Mouse (Mus musculus) naive thymus-derived CD4-positive, alpha-beta T cell, adult 2 months (primary cell): ENCODE measurements around the gene Kpna1.
A peak's percentile ranks its signal among the peaks of the same experiment; 100 is the strongest.
"Not testable (repeated sequence)": the region's sequence is repeated elsewhere in the genome, so short reads cannot be mapped to it uniquely, and the experiment has no call there.

ENCODE experiments used
- DNase-seq: peaks from one replicate; pipeline ENCODE4 v3.0.0-alpha.2; 2011; ENCODE audit warnings: low read depth

The Kpna1 gene

GRCm38 (mm10) chr16:35992391-35992790 is 13.8 kb downstream of the Kpna1 start:
- no peak for DNase-seq

DNA sequence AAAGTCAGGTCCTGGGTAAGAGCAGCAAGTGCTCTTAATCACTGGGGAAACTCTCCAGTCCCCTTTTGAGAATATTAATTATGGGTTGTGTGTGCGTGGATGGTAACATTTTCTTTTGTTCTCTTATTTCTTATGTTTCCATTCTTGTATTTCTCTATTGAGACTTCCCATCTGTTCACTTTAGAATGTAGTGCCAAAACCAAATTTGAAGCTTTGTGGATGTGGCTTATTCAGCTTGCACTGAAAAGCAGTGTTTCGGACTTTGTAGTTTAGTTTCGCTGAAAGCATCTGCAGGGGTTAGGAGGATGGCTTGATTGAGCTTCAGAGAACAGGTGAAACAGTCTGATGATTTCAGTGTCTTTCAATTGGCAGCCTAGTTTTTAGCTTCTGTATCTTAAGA is 14.8 kb downstream of the Kpna1 start:
- DNase-seq: no peak

DNA sequence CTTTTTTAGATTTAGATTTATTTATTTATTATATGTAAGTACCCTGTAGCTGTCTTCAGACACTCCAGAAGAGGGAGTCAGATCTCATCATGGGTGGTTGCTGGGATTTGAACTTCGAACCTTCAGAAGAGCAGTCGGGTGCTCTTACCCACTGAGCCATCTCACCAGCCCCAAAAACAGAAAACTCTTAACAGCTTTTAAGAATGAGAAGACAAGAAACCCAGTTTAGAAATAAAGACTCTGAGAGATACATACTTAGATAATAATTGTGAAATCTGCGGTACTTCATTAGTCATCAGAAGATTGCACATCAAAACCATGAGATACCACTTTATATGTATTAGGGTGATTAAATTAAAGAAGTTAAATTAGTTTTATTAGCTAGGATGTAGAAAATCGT is 20.3 kb downstream of the Kpna1 start:
- DNase-seq: not testable (repeated sequence)

DNA sequence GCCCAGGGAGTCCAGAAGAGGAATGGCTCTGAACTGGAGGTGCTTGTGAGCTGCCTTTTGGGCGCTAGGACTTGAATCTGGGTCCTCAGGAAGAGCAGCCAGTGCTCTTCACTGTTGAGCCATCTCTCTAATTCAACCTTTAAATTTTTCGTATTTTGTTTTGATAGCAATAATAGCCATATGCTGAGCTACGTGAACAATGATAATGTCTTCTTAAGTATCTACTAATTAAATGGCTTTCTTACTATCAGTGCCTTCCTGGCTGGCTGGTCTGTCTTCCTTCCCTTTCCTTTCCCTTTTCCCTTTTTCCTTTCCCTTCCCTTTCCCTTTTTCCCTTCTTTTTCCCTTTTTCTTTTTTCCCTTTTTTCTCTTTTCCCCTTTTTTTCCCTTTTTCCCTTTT is 29.8 kb downstream of the Kpna1 start:
- DNase-seq: no peak

DNA sequence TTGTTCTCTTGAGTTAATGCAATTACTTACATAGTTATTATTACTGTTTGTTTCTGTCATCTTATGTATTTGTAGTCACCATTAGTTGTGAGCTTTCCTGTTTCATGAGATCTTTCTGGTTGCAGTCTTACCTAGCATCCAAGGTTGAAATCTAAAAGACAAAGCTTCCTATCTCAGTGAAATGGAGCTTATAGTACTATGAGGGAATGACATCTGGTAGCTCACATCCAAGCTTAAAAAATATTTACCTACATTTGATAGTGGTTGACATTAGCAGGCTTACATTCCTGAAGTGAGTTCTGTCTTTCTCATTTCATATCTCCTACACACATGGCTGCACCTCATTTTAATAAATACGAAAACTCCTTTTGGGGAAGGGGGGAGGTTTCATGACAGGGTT is 37.8 kb downstream of the Kpna1 start:
- no peak for DNase-seq

DNA sequence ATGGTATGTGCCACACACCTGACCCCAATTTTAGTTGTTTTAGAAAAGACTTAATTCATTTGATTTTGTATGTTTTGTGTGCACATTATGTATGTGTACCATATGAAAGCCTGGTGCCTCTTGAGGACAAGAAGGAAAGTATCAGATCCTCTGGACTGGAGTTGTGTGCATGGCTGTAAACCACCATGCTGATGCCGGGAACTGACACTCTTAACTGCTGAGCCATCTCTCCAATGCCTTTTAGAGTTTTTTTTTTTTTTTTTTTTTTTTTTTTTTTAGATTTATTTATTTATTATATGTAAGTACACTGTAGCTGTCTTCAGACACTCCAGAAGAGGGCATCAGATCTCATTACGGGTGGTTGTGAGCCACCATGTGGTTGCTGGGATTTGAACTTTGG is 49.6 kb downstream of the Kpna1 start:
- not testable (repeated sequence) for DNase-seq

- peak; percentile 96 for DNase-seq
These were observed 62.4 kb downstream of the Kpna1 start, which contains the start of gene Wdr5b for GRCm38 (mm10) chr16:36040640-36041624. Gene Wdr5b, plus strand, starts transcription at chr16:36041190.

- no peak for DNase-seq
These were observed 63.1 kb downstream of the Kpna1 start for GRCm38 (mm10) chr16:36041625-36042020.

- no peak for DNase-seq
These were observed 64.5 kb downstream of the Kpna1 start for GRCm38 (mm10) chr16:36043073-36043472.

- DNase-seq: no peak
These were observed 65.4 kb downstream of the Kpna1 start for GRCm38 (mm10) chr16:36043964-36044363.

DNA sequence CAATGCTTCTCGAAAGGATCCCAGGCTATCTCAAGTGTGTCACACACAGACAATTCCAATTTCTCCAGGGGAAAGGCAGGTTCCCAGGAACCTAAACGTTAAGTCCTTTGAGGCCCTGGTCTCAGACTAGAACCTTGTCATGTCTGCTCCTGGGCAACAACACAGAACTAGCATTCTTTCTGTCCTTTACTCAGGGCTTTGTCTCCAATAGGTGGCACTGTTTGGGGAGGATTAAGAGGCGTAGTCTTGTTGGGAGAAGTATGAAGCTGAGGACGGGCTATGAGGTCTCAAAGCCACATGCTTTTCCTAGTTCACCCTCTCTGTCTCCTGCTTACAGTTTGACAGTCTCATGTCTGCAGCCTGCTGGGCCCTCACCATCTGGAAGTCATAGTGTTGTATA is 69.0 kb downstream of the Kpna1 start:
- DNase-seq: no peak

- no peak for DNase-seq
These were observed 72.9 kb downstream of the Kpna1 start for GRCm38 (mm10) chr16:36051491-36051890.

- DNase-seq: no peak
These were observed 75.2 kb downstream of the Kpna1 start for GRCm38 (mm10) chr16:36053524-36054275.

DNA sequence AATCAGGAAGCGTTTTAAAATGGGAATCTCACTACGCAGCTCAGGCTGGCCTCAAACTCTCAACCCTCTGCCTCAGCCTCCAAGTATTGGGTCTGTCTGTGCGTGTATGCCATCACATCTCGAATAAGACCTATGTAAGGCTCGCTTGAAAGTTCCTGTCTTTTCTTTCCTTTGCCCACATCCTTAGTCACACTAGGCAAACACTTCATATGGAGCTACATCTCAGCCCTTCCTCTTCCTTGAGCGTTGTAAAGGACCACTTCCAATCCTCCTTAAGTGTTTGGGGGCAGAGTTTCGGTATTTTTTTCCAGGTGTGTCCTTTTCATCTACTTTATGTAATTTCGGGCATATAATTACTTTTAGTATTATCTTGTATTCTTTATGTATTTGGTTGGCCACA is 76.4 kb downstream of the Kpna1 start:
- DNase-seq: no peak

DNA sequence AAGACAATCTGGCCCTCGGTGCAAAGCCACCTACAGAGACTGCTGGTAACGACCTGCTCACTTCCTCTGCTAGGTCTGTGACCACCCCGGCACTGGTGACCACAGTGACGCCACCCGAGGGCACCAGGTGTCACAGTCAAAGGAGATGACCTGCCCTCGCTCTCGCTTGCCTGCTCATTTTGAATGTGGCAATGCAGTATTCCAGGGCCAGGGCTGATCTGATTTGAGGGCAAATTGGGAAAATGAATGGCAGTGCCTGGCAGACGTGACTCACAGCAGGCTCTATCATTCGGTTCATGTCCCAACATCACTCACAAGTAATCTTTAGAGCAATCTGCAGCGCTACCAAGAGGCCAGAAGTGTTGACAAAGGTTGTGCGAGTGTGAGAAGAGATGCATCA is 77.9 kb downstream of the Kpna1 start:
- no peak for DNase-seq

GRCm38 (mm10) chr16:36057933-36058475 is 79.5 kb downstream of the Kpna1 start:
- DNase-seq: no peak

DNA sequence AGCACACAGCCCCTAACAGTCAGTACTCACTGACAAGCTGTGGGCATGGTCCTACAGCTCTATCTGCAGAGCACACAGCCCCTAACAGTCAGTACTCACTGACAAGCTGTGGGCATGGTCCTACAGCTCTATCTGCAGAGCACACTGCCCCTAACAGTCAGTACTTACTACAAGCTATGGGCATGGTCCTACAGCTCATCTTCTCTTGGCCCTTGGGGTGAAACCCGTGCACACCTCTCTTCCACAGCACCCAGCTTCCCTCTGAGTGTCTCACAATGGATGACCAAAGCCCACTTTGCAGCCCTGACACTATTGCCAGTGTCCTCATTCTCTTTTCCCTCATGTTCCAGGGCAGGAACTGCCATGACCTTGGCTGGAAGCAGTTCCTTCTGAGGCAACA is 84.0 kb downstream of the Kpna1 start:
- DNase-seq: not testable (repeated sequence)

- no peak for DNase-seq
These were observed 84.8 kb downstream of the Kpna1 start for GRCm38 (mm10) chr16:36063315-36063714.

GRCm38 (mm10) chr16:36064904-36065303 is 86.4 kb downstream of the Kpna1 start:
- DNase-seq: no peak

- no peak for DNase-seq
These were observed 89.1 kb downstream of the Kpna1 start for GRCm38 (mm10) chr16:36067694-36068093.

GRCm38 (mm10) chr16:36068356-36068755 is 89.8 kb downstream of the Kpna1 start:
- DNase-seq: no peak

DNA sequence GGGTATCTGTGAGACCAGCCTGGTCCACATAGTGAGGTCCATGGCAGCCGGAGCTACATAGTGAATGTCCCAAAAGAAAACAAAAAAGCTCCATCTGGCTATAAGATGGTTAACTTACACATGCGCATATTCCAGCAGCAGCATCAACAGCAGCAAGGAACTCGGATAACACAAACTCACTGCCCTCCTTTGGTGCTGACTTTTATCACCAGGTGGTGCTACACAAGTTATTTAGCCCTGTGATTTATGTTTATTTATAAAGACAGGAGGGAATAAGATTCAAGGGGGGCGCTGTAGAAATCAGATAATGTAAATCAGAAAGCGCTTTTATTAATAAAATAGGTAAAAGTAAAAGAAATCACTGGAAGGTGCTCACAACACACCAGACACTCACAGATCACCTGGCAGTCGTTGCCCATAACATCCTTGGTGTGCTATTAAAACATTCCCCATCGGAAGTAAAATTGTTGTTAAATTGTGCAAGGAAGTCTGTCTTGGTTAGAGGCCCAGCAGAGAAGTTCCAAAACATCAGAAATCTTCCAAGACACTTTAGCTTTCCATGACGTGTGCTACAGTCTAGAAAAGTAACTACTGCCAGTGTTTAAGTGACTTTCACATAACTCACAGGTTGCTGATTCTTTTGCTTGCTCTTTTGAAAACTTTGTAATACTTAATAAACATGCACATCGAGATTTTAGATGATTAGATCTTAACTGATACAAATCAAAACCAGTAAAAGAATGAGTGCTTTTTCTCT is 91.4 kb downstream of the Kpna1 start:
- peak; percentile 20 for DNase-seq
